In genomic region chr19:46628403-46628802, GRCm38 (mm10) we compare ENCODE assay signal across 16 mouse cellular contexts. TPM values are rescaled to one million over a fixed set of nuclear protein-coding genes. Genes with fewer than 3 reads are reported as not detected.
DNase-seq lines count a peak whose midpoint lies in the region; ATAC-seq and TF ChIP-seq lines count a peak whose summit lies in the region.
"Had no signal": no experiment of that assay in that cellular context is flagged by ENCODE, and none has a peak within 500 bp of the region (broad histone marks: within the 10 kb centered on the region; RNA-seq: fewer than 3 reads in every experiment).

No protein-coding gene starts in this region.

- TF ChIP-seq CTCF in lung, embryonic 14.5 days (IDR thresholded peaks at IDR 0.05; ENCODE audit: low read depth) = no peak

- no peaks in the 10 kb centered on the region for H3K27me3 ChIP-seq in lung, embryonic 14.5 days (ENCODE audit: insufficient read depth, low read length)
- H3K27me3 ChIP-seq: intestine, embryonic 15.5 days; limb, embryonic 15.5 days; midbrain, embryonic 12.5 days had no signal

- H3K9me3 ChIP-seq in lung, embryonic 14.5 days (ENCODE audit: low read depth, low read length) = no peaks in the 10 kb centered on the region
- H3K9me3 ChIP-seq: intestine, embryonic 15.5 days; limb, embryonic 15.5 days; midbrain, embryonic 12.5 days had no signal

- no peak overlapping the region for H3K4me2 ChIP-seq in lung, embryonic 14.5 days
- H3K4me2 ChIP-seq: intestine, embryonic 15.5 days; limb, embryonic 15.5 days; midbrain, embryonic 12.5 days had no signal

- H3K36me3 ChIP-seq in lung, embryonic 14.5 days (ENCODE audit: insufficient read depth) = peaks cover 12% of the 10 kb centered on the region; the same call in 1 of the 2 replicates
- H3K36me3 ChIP-seq: intestine, embryonic 15.5 days had no signal

- 46% methylated on average over 10 of the region's 10 CpGs for WGBS in lung, embryonic 14.5 days

- no peak overlapping the region for H3K27ac ChIP-seq in lung, embryonic 14.5 days (ENCODE audit: low read depth)
- H3K27ac ChIP-seq: intestine, embryonic 15.5 days; kidney, postnatal 0 days; limb, embryonic 15.5 days; midbrain, embryonic 12.5 days had no signal

- H3K4me1 ChIP-seq in lung, embryonic 14.5 days (ENCODE audit: insufficient read depth) = peaks cover 31% of the 10 kb centered on the region

- no peak overlapping the region for H3K4me3 ChIP-seq in lung, embryonic 14.5 days (ENCODE audit: low read depth, low read length)
- H3K4me3 ChIP-seq: intestine, embryonic 15.5 days; limb, embryonic 15.5 days; midbrain, embryonic 12.5 days had no signal

- H3K9ac ChIP-seq in lung, embryonic 14.5 days = 0 out of 2 replicates have a peak overlapping the region, but pooled peaks have one; percentile 0
- H3K9ac ChIP-seq: intestine, embryonic 15.5 days; limb, embryonic 15.5 days; midbrain, embryonic 12.5 days had no signal

- peak; percentile 93 for DNase-seq in adrenal gland, adult 2 months
- no peak for DNase-seq in adrenal gland, postnatal 4 days (ENCODE audit: low spot score in 2 of 2)
- DNase-seq in ovary, adult 18-20 months (ENCODE audit: low spot score) = peak; percentile 58
- no peak for DNase-seq in ovary, postnatal 14 days (ENCODE audit: low spot score)
- DNase-seq in lung, embryonic 14.5 days = peak; percentile 67
- no peak for DNase-seq in right cerebral cortex, postnatal 10 days (ENCODE audit: low spot score in 2 of 2)
- DNase-seq in layer of hippocampus, postnatal 36 days = no peak
- DNase-seq in left cerebral cortex, adult 9 months (ENCODE audit: low spot score in 2 of 2) = no peak
- DNase-seq: cerebellum, postnatal 10 days had no signal

- peak; percentile 15; the same call in 1 of the 2 replicates for ATAC-seq in lung, embryonic 14.5 days (ENCODE audit: insufficient read depth)
- ATAC-seq: intestine, embryonic 15.5 days had no signal

RNA-seq across cellular contexts. Expression of gene Wbp1l, which starts 29.5 kb away (rescaled TPM):
- 100 to 1,000 TPM; 136 to 156 TPM for total RNA-seq in adrenal gland, adult 2 months (2021)
- polyA plus RNA-seq in adrenal gland, adult 2 months (2012; rRNA removed) = 128 and 159 TPM in 2 replicates
- 100 to 1,000 TPM; 180 to 182 TPM for total RNA-seq in adrenal gland, postnatal 4 days (2021)
- polyA plus RNA-seq in lung, embryonic 14.5 days (2014; fragmentation: Nextera tagmentation; extraction: Ambion mirVana) = 40.8 and 43.1 TPM in 2 replicates
- total RNA-seq in layer of hippocampus, postnatal 36 days (2021) = 10 to 100 TPM; 39.9 to 40.8 TPM

RNA-seq across cellular contexts. Expression of gene Cyp17a1, which starts 44.6 kb away (rescaled TPM):
- 1 to 10 TPM; 1.7 to 3.0 TPM for total RNA-seq in adrenal gland, adult 2 months (2021)
- 0.18 and 0.19 TPM in 2 replicates for polyA plus RNA-seq in adrenal gland, adult 2 months (2012; rRNA removed)
- 1 to 10 TPM; 1.1 to 1.4 TPM for total RNA-seq in adrenal gland, postnatal 4 days (2021)
- not detected in 2 replicates for polyA plus RNA-seq in lung, embryonic 14.5 days (2014; fragmentation: Nextera tagmentation; extraction: Ambion mirVana)
- not detected for total RNA-seq in layer of hippocampus, postnatal 36 days (2021)
- total RNA-seq: layer of hippocampus, postnatal 25 days had no signal
- polyA plus RNA-seq: brain, embryonic 14.5 days; embryonic facial prominence, embryonic 11.5 days; intestine, embryonic 15.5 days; kidney, postnatal 0 days; midbrain, embryonic 12.5 days had no signal

RNA-seq across cellular contexts. Expression of gene Sfxn2, which starts 55.2 kb away (rescaled TPM):
- total RNA-seq in adrenal gland, adult 2 months (2021) = 10 to 100 TPM in 1 of 2 experiments, 1 to 10 TPM in 1; 7.7 to 12.7 TPM
- 3.7 and 4.6 TPM in 2 replicates for polyA plus RNA-seq in adrenal gland, adult 2 months (2012; rRNA removed)
- 10 to 100 TPM; 13.1 to 18.4 TPM for total RNA-seq in adrenal gland, postnatal 4 days (2021)
- 22.2 and 24.9 TPM in 2 replicates for polyA plus RNA-seq in lung, embryonic 14.5 days (2014; fragmentation: Nextera tagmentation; extraction: Ambion mirVana)
- 1 to 10 TPM; 4.9 to 8.5 TPM for total RNA-seq in layer of hippocampus, postnatal 36 days (2021)

RNA-seq across cellular contexts. Expression of gene Arl3, which starts 55.4 kb away (rescaled TPM):
- total RNA-seq in adrenal gland, adult 2 months (2021) = 10 to 100 TPM; 51.6 to 75.1 TPM
- polyA plus RNA-seq in adrenal gland, adult 2 months (2012; rRNA removed) = 11.7 and 12.2 TPM in 2 replicates
- total RNA-seq in adrenal gland, postnatal 4 days (2021) = 10 to 100 TPM; 47.2 to 54.9 TPM
- 78.6 and 85.4 TPM in 2 replicates for polyA plus RNA-seq in lung, embryonic 14.5 days (2014; fragmentation: Nextera tagmentation; extraction: Ambion mirVana)
- 100 to 1,000 TPM; 123 to 126 TPM for total RNA-seq in layer of hippocampus, postnatal 36 days (2021)

Comparison
In these comparisons a context has a peak if more than half of its experiments do, and no peak if none do; other contexts are left out.
1. DNase-seq: peak in adrenal gland, adult 2 months (single experiment), ovary, adult 18-20 months (single experiment) and lung, embryonic 14.5 days (single experiment); none in adrenal gland, postnatal 4 days (0 of 2), ovary, postnatal 14 days (single experiment), right cerebral cortex, postnatal 10 days (0 of 2), layer of hippocampus, postnatal 36 days (0 of 2) and left cerebral cortex, adult 9 months (0 of 2).